Mouse (Mus musculus) forebrain, embryonic 16.5 days (tissue): ENCODE results near the gene Acads. TPM values are rescaled to one million over a fixed set of nuclear protein-coding genes. Genes with fewer than 3 reads are reported as not detected.
"Not testable (repeated sequence)": the region's sequence is repeated elsewhere in the genome, so short reads cannot be mapped to it uniquely, and the experiment has no call there.

Experiments
- ATAC-seq: fragments of 200-750 bp; cut with Nextera tagmentation; 2 replicates; pipeline ENCODE4 v1.8.0; 2017; ENCODE audit warnings: mild to moderate bottlenecking, moderate library complexity
- H3K27ac ChIP-seq: fragments of 300-500 bp; sonication (generic); 2 replicates; pipeline ENCODE4 v1.5.1; 2014; ENCODE audit warnings: low read length, control low read depth
- H3K27me3 ChIP-seq: fragments of 300-500 bp; sonication (generic); replicated peaks from 2 replicates; pipeline ENCODE4 v1.6.1; 2014; ENCODE audit warnings: low read length; ENCODE audit not compliant: control insufficient read depth, insufficient read depth
- H3K36me3 ChIP-seq: fragments of 300-500 bp; sonication (generic); 2 replicates; pipeline ENCODE4 v1.6.1; 2014; ENCODE audit not compliant: control insufficient read depth, insufficient read depth
- H3K4me1 ChIP-seq: fragments of 300-500 bp; sonication (generic); replicated peaks from 2 replicates; pipeline ENCODE4 v1.6.1; 2014; ENCODE audit warnings: low read length; ENCODE audit not compliant: control insufficient read depth, insufficient read depth
- H3K4me2 ChIP-seq: fragments of 300-500 bp; sonication (generic); 2 replicates; pipeline ENCODE4 v1.6.1; 2014; ENCODE audit warnings: mild to moderate bottlenecking, low read length, control low read depth
- H3K4me3 ChIP-seq: fragments of 300-500 bp; sonication (generic); replicated peaks from 2 replicates; pipeline ENCODE4 v1.5.1; 2014; ENCODE audit warnings: mild to moderate bottlenecking, low read length, control low read depth
- H3K9ac ChIP-seq: fragments of 300-500 bp; sonication (generic); replicated peaks from 2 replicates; pipeline ENCODE4 v1.6.1; 2014; ENCODE audit warnings: low read depth, low read length, control low read depth
- H3K9me3 ChIP-seq: fragments of 300-500 bp; sonication (generic); 2 replicates; pipeline ENCODE4 v1.6.1; 2016; ENCODE audit warnings: low read length; ENCODE audit not compliant: control insufficient read depth
- WGBS: fragments of 180-500 bp; shearing (Covaris S2); extraction: QIAGEN DNeasy Blood & Tissue Kit; methylation state at CpG from one replicate; pipeline ENCODE4 v1.1.7; 2014; 5-methylcytosine and 5-hydroxymethylcytosine counted together
- polyA plus RNA-seq: library from polyadenylated mRNA; unstranded; fragments of >200 nt; fragmentation: Nextera tagmentation; extraction: Ambion mirVana; gene quantifications from 2 replicates; pipeline ENCODE4 v1.2.1, GENCODE M21; 2015

The Acads gene
- polyA plus RNA-seq, 1 experiment from 2014 or later = 18.0 TPM

DNA sequence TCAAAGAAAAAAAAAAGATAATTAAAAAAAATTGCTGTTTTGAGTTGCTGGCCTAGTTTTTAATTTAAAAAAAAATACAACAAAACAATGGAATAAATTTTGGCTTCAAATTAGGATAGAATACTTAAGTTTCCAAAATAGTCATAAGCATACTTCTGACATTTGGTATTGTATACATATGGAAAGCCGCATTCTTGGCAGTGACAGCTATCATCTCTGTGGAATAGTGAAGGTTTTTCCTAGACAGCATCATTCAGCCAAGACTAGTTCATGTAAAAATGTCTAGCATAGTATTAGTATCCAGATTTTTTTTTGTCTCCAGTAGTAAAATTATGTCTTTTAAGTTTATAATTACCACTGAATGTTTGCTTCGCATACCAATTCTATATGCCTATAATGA is 33.5 kb downstream of the Acads start:
- Histone ChIP-seq H3K36me3 (peaks cover 38% of the 10 kb centered on the region), H3K27ac (peak overlapping the region; percentile 67), H3K4me1 (no peaks in the 10 kb centered on the region), H3K4me2 (no peak overlapping the region), H3K9ac (no peak overlapping the region), H3K27me3 (no peaks in the 10 kb centered on the region), H3K9me3 (no peaks in the 10 kb centered on the region), H3K4me3 (no peak overlapping the region)
- peak; percentile 55; the same call in 1 of the 2 replicates for ATAC-seq
- WGBS = 86% methylated on average over 2 of the region's 2 CpGs

DNA sequence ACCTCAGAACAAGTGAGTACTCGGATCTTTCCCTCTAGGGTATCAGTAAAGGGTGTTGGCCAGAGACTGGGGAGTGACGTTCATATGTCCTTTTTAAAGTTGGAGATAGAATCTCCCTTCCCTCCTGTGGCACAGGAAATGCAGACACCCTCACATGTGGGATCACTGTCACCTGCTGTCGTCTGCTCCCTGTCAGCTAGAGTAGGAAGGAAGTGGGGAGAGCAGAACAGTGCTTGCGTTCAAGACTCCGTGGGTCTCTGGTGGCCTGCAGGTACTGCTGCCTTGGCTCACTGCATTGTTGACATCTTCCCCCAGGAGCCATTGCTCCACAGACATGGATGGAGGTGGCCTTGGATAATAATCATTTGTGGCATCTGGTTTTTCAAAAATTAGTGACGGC is 35.7 kb downstream of the Acads start:
- Histone ChIP-seq H3K36me3 (peaks cover 20% of the 10 kb centered on the region), H3K4me2 (no peak overlapping the region)
- 95% methylated on average over 6 of the region's 6 CpGs for WGBS

DNA sequence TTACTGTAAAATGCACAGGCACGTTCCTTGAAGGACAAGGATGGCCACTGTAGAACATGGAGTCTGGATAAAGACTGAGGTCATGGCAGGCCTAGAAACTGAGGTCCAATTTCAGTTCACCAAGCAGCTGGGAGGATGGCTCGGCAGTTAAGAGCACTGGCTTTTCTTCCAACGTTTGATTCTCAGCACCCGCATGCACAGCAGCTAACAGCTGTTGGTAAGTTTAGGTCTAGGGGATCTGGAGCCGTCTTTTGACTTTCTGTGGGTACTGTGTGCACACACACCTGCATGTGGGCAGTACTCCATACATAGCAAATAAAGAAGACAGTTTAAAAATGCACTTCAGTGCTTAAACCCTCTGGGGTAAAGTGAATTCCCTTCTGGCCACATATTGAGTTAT is 37.5 kb downstream of the Acads start:
- Histone ChIP-seq H3K9ac (no peak overlapping the region), H3K27me3 (no peaks in the 10 kb centered on the region), H3K9me3 (no peaks in the 10 kb centered on the region), H3K4me1 (no peaks in the 10 kb centered on the region), H3K36me3 (peaks cover 11% of the 10 kb centered on the region), H3K4me2 (no peak overlapping the region), H3K27ac (no peak overlapping the region), H3K4me3 (no peak overlapping the region)
- ATAC-seq = no peak
- 88% methylated on average over 5 of the region's 5 CpGs for WGBS

More for the DNA sequence above, 35.7 kb downstream of the Acads start:
- Histone ChIP-seq H3K27ac (no peak overlapping the region), H3K4me1 (no peaks in the 10 kb centered on the region), H3K9me3 (no peaks in the 10 kb centered on the region), H3K9ac (no peak overlapping the region), H3K4me3 (no peak overlapping the region), H3K27me3 (no peaks in the 10 kb centered on the region)
- no peak for ATAC-seq

DNA sequence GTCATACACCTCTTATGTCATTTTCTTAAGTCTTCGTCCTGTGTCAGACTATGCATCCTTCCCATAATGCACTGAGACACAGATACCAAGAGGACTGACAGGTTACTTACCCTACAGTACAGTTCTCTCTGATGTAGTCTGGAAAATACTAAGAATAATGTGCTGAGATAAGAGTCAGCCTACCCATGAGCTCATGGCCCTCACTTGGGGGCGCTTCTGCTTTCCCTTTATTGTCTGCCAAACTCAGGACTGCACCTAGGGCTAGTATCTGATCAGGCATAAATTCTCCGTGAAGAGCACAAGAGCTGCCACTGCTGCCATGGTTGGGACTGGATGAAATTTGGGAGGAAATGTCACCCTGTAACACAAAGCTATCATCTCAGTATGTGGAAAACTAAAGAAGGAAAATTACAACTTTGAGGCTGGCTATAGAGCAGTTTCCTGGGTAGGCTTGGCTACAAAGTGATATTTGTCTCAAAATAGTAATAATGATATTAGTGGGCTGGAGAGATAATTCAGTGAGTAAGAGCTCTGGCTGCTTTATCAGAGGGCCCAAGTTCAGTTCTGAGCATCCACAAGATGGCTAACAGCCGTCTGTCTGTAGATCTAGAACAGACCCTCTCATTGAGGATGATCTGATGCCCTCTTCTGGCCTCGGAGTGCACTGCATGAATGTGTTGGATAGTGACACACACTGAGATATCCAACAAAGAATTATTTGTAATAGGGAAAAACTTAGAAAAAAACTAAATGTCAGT is 42.8 kb downstream of the Acads start:
- ATAC-seq = no peak
- H3K4me3 ChIP-seq = no peak overlapping the region
- H3K9ac ChIP-seq = no peak overlapping the region
- H3K36me3 ChIP-seq = no peaks in the 10 kb centered on the region
- no peaks in the 10 kb centered on the region for H3K9me3 ChIP-seq
- H3K4me2 ChIP-seq = no peak overlapping the region
- WGBS = 58% methylated on average over 5 of the region's 5 CpGs
- H3K4me1 ChIP-seq = peaks cover 5% of the 10 kb centered on the region; the same call in 1 of the 2 replicates
- H3K27ac ChIP-seq = no peak overlapping the region
- no peaks in the 10 kb centered on the region for H3K27me3 ChIP-seq

DNA sequence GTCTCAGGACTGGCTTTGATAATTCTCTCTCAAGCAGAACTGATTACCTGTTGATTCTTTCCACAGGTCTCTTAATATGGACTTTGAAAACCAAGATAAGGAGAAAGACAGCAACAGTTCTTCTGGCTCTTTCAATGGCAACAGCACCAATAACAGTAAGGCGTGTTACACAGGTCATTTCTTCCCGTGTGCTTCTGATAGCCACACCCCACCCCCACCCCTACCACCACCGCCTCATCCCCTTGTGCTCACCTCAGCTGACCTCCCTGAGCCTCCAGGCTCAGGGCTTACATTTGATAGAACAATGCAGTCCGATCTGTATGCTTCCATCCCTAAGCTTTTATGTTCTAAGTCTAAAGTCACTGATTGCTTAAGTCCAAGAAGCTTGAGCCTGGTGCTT is 44.4 kb downstream of the Acads start:
- no peaks in the 10 kb centered on the region for H3K36me3 ChIP-seq
- no peak for ATAC-seq
- 73% methylated on average over 4 of the region's 4 CpGs for WGBS
- H3K4me2 ChIP-seq = no peak overlapping the region
- H3K27ac ChIP-seq = no peak overlapping the region
- H3K27me3 ChIP-seq = no peaks in the 10 kb centered on the region
- no peak overlapping the region for H3K9ac ChIP-seq
- H3K9me3 ChIP-seq = no peaks in the 10 kb centered on the region
- no peak overlapping the region for H3K4me3 ChIP-seq
- peaks cover 5% of the 10 kb centered on the region; the same call in 1 of the 2 replicates for H3K4me1 ChIP-seq

DNA sequence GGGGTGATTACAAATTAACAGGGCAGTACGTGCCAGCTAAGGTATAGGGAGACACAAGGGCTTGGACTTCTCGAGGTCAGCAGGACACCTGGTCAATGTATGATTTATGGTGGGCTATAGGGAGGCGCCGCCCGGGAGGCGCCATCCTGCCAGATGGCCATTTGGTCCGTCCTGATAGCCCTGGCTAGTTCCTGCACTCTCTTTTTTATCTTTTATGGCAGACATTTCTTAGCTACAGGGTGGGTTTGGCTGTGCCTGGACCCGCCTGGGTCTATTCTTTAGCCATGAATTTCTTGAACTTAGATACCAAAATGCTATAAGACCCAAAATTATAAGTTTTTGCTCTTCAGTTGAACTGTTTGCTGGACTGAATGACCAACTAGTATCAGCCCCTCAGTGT is 45.8 kb downstream of the Acads start:
- H3K27ac ChIP-seq, H3K4me1 ChIP-seq, H3K27me3 ChIP-seq, H3K4me2 ChIP-seq, H3K9me3 ChIP-seq, H3K9ac ChIP-seq, ATAC-seq, H3K4me3 ChIP-seq, H3K36me3 ChIP-seq: not testable (repeated sequence)
- WGBS = 96% methylated on average over 8 of the region's 8 CpGs

DNA sequence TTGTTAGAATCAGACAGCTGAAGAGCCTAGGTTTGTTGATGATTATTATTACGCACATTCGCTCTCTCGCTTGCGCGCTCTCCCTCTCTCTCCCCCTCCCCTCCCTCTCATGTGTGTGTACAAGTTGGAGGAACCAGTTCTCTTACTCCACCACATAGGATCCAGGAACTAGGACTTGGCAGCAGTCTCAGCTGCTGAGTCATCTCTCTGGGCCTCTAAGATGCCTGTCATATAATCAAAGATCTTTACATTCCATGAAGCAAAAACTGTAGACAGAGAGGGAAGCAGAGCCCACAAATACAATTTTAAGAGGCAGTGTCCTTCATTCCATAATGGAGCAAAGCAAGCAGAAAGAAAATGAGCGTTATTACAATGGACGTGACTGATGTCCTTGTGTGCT is 47.0 kb downstream of the Acads start:
- Histone ChIP-seq H3K27me3 (no peaks in the 10 kb centered on the region), H3K36me3 (no peaks in the 10 kb centered on the region), H3K4me1 (peaks cover 5% of the 10 kb centered on the region; the same call in 1 of the 2 replicates), H3K4me2 (no peak overlapping the region), H3K9me3 (no peaks in the 10 kb centered on the region), H3K27ac (no peak overlapping the region), H3K9ac (no peak overlapping the region), H3K4me3 (no peak overlapping the region)
- ATAC-seq = no peak
- 69% methylated on average over 7 of the region's 7 CpGs for WGBS

DNA sequence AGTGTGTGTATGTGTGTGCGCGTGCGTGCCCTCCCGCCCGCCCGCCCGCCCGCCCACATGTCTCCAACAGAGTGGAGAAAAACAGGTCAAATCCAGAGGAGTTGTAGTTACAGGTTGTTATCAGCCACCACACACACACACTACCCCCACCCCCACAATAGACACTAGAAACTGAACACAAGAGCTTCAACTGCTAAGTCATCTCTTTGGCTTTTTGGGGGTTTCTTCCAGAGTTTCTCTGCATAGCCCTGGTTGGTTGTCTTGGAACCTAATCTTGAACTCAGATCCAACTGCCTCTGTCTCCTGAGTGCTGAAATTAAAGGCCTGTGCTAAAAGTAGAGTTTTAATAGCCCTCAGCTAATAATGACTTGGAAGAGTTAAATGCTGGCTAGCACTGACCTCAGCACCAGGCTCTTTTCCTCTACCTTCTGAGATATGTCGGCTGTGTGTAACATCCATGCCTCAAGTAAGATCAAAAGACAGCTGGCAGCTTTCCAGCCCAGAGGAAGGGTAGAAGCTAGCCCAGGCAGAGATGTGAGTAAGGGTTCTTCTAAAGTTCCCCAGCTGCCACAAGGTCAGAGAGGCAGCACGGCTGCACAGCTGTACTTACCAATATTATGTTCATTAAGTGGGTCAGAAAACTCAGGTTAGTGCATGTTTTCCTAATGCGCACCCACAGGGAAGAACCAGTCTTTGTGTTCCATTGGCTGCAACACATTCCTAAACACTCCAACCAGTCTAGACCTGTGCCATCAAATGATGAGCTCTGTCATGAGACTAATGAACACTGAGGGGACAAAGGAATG is 47.8 kb downstream of the Acads start:
- H3K27ac ChIP-seq = no peak overlapping the region
- peaks cover 5% of the 10 kb centered on the region; the same call in 1 of the 2 replicates for H3K4me1 ChIP-seq
- H3K4me3 ChIP-seq = no peak overlapping the region
- no peaks in the 10 kb centered on the region for H3K36me3 ChIP-seq
- 89% methylated on average over 11 of the region's 11 CpGs for WGBS
- H3K4me2 ChIP-seq = no peak overlapping the region
- H3K9me3 ChIP-seq = no peaks in the 10 kb centered on the region
- H3K9ac ChIP-seq = no peak overlapping the region
- no peak for ATAC-seq
- no peaks in the 10 kb centered on the region for H3K27me3 ChIP-seq

DNA sequence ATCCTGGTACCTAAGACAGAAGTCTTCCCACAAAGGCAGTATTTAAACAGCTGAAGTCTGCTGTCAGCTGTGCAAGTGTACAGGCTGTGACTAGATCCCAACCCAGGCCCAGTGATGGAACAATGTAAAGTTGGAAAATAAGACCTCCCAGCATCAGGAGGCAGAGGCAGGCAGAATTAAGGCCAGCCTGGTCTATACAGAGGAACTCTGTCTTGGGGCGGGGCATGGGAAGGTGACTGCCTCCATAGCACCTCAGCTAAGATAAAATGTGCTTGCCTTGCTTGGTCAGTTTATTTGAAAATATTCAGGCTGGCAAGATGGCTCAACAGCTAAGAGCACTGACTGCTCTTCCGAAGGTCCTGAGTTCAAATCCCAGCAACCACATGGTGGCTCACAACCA is 48.7 kb downstream of the Acads start:
- H3K4me3 ChIP-seq = no peak overlapping the region
- peaks cover 5% of the 10 kb centered on the region; the same call in 1 of the 2 replicates for H3K4me1 ChIP-seq
- no peak overlapping the region for H3K4me2 ChIP-seq
- WGBS = 100% methylated on average over 2 of the region's 2 CpGs
- ATAC-seq = no peak
- H3K36me3 ChIP-seq = no peaks in the 10 kb centered on the region
- no peaks in the 10 kb centered on the region for H3K9me3 ChIP-seq
- H3K27me3 ChIP-seq = no peaks in the 10 kb centered on the region
- no peak overlapping the region for H3K9ac ChIP-seq
- no peak overlapping the region for H3K27ac ChIP-seq
